Mouse (Mus musculus) stomach, postnatal 0 days (tissue): ENCODE data around the gene Ptprg.

ENCODE experiments used
- CTCF ChIP-seq: IDR thresholded peaks from 2 replicates; pipeline ENCODE4 v1.5.1; 2016; ENCODE audit warnings: antibody characterized with exemption, low read depth, mild to moderate bottlenecking, moderate library complexity
- EP300 ChIP-seq: optimal IDR thresholded peaks from 2 replicates; pipeline ENCODE3; 2016; ENCODE audit warnings: antibody characterized with exemption

- no peak for TF ChIP-seq CTCF
- TF ChIP-seq EP300: no peak
These were observed 25.2 kb downstream of the Ptprg start for GRCm38 (mm10) chr14:11578492-11578967.
